Mouse (Mus musculus): Measurements from ENCODE around the gene Supv3l1.
A peak's percentile ranks its signal among the peaks of the same experiment; 100 is the strongest.

Supv3l1 gene

DNA sequence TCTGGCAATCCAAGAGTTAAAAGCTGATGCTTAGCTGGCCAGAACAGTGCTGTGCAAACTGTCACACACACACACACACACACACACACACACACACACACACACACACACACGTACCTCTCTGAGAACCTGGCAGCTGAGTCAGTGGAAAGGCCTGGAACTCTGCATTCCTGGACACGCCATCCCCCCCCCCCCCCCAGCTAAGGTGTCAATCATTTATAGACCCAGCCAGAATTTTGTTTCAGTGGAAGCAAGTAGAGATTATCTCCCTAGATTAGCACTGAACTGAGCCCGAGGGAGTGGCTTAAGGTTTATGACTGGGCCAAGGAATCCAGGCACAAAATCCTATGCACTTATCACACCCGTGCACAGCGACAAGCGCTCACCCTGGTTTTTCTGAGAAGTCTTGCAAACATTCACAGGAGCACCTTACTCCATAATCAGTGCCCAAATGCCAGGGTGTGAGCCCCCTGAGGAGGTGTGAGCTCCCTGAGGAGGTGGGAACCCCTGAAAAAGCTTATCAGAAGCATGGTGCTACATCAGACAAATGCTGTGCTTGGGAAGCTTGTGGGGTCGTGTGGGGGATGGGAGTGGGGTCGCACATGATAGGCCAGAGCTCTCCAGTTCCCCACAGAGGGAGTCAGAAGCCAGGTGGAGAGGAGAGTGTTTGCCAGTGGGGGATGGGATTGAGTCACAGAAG lies 36.5 kb downstream of the Supv3l1 start:
- DNase-seq (ENCODE audit: low read depth) = peak; percentile 49

- no peak for DNase-seq (ENCODE audit: low read depth)
These were observed 37.8 kb downstream of the Supv3l1 start for GRCm38 (mm10) chr10:62411431-62412410.

GRCm38 (mm10) chr10:62410943-62411342 lies 38.6 kb downstream of the Supv3l1 start:
- DNase-seq (ENCODE audit: low read depth) = peak; percentile 49

DNA sequence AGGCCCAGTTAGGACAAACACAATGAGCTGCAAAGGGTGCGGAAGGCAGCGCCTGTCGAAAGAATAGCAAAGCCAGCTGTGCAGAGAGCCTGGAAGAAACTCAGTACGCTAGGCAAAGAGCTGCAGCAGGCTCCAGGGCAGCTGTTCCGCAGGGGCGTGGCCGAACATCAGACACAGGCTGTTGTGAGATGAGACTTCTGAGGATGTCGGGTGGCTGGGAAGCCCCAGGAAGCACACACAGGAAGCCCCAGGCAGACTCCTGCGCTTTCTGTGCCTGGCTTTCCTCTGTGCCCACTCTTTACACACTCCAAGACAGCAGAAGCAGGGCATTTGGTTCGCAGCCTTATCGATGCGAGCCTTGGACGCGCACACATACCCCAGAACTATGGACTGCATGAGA lies 44.6 kb downstream of the Supv3l1 start:
- DNase-seq (ENCODE audit: low read depth) = no peak

- DNase-seq (ENCODE audit: low read depth) = no peak
These were observed 47.9 kb downstream of the Supv3l1 start for GRCm38 (mm10) chr10:62401641-62402111.

GRCm38 (mm10) chr10:62383011-62383410 lies 66.5 kb downstream of the Supv3l1 start:
- DNase-seq (ENCODE audit: low read depth) = no peak

- DNase-seq (ENCODE audit: low read depth) = peak; percentile 10
These were observed 68.6 kb downstream of the Supv3l1 start for GRCm38 (mm10) chr10:62380936-62381335.

DNA sequence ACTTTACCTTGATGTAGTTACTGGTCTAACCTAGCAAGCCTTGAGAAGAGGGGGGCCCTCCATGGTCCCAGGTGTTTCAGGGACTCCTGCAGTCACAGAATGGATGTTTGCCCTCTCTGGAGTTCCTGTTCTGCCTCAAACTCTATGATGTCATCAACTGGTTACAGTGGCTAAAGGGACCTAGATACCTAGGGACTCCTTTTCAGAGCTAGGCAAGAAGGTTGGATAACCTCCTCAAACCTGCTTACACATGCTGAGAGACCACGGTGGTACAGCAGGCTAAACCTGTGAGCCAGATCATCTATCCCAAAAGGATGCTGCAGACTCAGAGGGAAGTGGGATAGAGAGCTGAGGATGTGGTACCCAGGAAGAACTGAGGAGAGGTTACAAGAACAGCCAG lies 69.7 kb downstream of the Supv3l1 start, which contains the start of gene Hk1:
Gene Hk1, minus strand, starts transcription at position 101 of the 400 bp plus-strand sequence.
- DNase-seq (ENCODE audit: low read depth) = no peak

Data from c-Kit-positive CD71-positive TER-119-negative erythroid progenitor cells, embryonic 14.5 days (primary cell).